Mouse (Mus musculus): ENCODE data around the gene AI467606.
A peak's percentile ranks its signal among the peaks of the same experiment; 100 is the strongest.

The AI467606 gene

GRCm38 (mm10) chr7:127121911-127122270, 30.7 kb downstream of the AI467606 start, which contains the start of gene Qprt:
Gene Qprt, minus strand, starts transcription at chr7:127122226.
- DNase-seq (ENCODE audit: low spot score) = peak; percentile 39

- DNase-seq (ENCODE audit: low spot score) = peak; percentile 58
Observed at GRCm38 (mm10) chr7:127129638-127130037, 38.5 kb downstream of the AI467606 start.

GRCm38 (mm10) chr7:127133125-127133524, 42.0 kb downstream of the AI467606 start:
- DNase-seq (ENCODE audit: low spot score) = peak; percentile 48

GRCm38 (mm10) chr7:127134821-127135447, 43.8 kb downstream of the AI467606 start:
- DNase-seq (ENCODE audit: low spot score) = no peak

GRCm38 (mm10) chr7:127136181-127137071, 45.3 kb downstream of the AI467606 start:
- no peak for DNase-seq (ENCODE audit: low spot score)

- no peak for DNase-seq (ENCODE audit: low spot score)
Observed at GRCm38 (mm10) chr7:127137262-127138017, 46.3 kb downstream of the AI467606 start, which contains the start of gene Spn. Gene Spn, minus strand, starts transcription at chr7:127137823.

- no peak for DNase-seq (ENCODE audit: low spot score)
Observed at GRCm38 (mm10) chr7:127139100-127139499, 47.9 kb downstream of the AI467606 start.

- no peak for DNase-seq (ENCODE audit: low spot score)
Observed at GRCm38 (mm10) chr7:127139562-127139961, 48.4 kb downstream of the AI467606 start.

- DNase-seq (ENCODE audit: low spot score) = no peak
Observed at GRCm38 (mm10) chr7:127140623-127141404, 49.7 kb downstream of the AI467606 start.

- DNase-seq (ENCODE audit: low spot score) = no peak
Observed at GRCm38 (mm10) chr7:127142214-127142613, 51.1 kb downstream of the AI467606 start.

GRCm38 (mm10) chr7:127142666-127143065, 51.5 kb downstream of the AI467606 start:
- no peak for DNase-seq (ENCODE audit: low spot score)

All from embryo, embryonic 10 days (tissue).